Mouse (Mus musculus) E14TG2a.4 (cell line): ENCODE measurements at regions not wholly inside any gene's neighbourhood (a gene's known extent, or its start where the extent isn't known, plus 50 kb on each side); places are given as distances from the start of the nearest gene placed in this dataset.

Experiments
- CTCF ChIP-seq: conservative IDR thresholded peaks from 2 replicates; pipeline ENCODE4 v1.5.1; 2014; ENCODE audit warnings: low read length
- NANOG ChIP-seq: IDR thresholded peaks from 2 replicates; pipeline ENCODE4 v1.6.1; 2014; ENCODE audit warnings: borderline replicate concordance, low read length, mixed read lengths
- POU5F1 ChIP-seq: IDR thresholded peaks from 2 replicates; pipeline ENCODE4 v1.6.1; 2014; ENCODE audit warnings: low read length, borderline replicate concordance

- TF ChIP-seq CTCF (no peak), POU5F1 (no peak), NANOG (no peak)
These were observed 190.1 kb upstream of the Hmga2 start for GRCm38 (mm10) chr10:120666202-120666860.
